Mouse (Mus musculus) left cerebral cortex, adult 2 months (tissue): Measurements from ENCODE around the gene Hrh1. TPM values are rescaled to one million over a fixed set of nuclear protein-coding genes. Genes with fewer than 3 reads are reported as not detected.

Source experiments
- DNase-seq, 2 experiments: peaks; one replicate each; pipeline ENCODE4 v3.0.0; 2021 to 2022; ENCODE audit warnings: low spot score in 2 of 2, mixed read lengths in 1 of 2; ENCODE audit errors: extremely low spot score in 1 of 2
- H3K27ac ChIP-seq: fragments of 200-600 bp; 2 replicates; pipeline ENCODE4 v1.8.1; 2022
- H3K4me3 ChIP-seq: fragments of 200-600 bp; 2 replicates; pipeline ENCODE4 v1.8.1; 2022
- CTCF ChIP-seq: fragments of 200-600 bp; IDR thresholded peaks from 2 replicates; pipeline ENCODE4 v1.8.1; 2022; ENCODE audit warnings: antibody characterized with exemption, mild to moderate bottlenecking, moderate library complexity
- intact Hi-C: fragments of 180-260 bp; cut with DNase I; formaldehyde crosslinking; loops from one replicate; pipeline ENCODE4 v1.15.1; 2025
- total RNA-seq, 2 experiments: library from RNA; stranded (reverse); gene quantifications; 2 replicates each; pipeline ENCODE4 v1.2.3; 2021

Hrh1 gene
- total RNA-seq, 2 experiments from 2014 or later, result 24.2 to 25.6 TPM

DNA sequence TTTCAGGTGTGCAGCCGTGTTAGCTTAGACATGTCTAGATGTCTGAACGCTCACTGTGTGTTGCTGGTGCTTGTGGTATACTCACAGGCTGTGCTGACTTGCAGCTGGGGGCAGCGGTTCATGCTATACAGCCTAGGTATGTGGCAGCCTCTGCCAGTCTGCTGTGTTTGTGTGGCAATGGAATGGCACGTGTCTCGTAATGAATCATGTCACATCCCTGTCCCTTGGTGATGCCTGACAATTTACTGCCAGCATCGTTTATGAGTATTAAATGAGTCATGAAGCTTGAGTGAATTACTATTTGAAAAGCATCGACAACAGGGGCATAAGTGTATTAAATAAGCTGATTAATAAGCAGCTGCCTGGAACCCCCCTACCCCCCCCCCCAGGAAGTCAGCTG is 9.3 kb downstream of the Hrh1 start:
- Histone ChIP-seq H3K4me3 (no peak overlapping the region), H3K27ac (peak overlapping the region; percentile 1; the same call in 1 of the 2 replicates)
- no peak for TF ChIP-seq CTCF
- no peak for DNase-seq
- intact Hi-C loops, result no loop called here

- Histone ChIP-seq H3K27ac (peak overlapping the region; percentile 71), H3K4me3 (no peak overlapping the region)
- intact Hi-C loops, result no loop called here
- DNase-seq, result no peak
- TF ChIP-seq CTCF, result peak; percentile 22
Measured at GRCm38 (mm10) chr6:114408278-114408677, 10.5 kb downstream of the Hrh1 start.

- Histone ChIP-seq H3K4me3 (no peak overlapping the region), H3K27ac (peak overlapping the region; percentile 15; the same call in 1 of the 2 replicates)
- intact Hi-C loops, result no loop called here
- TF ChIP-seq CTCF, result no peak
- no peak for DNase-seq
Measured at GRCm38 (mm10) chr6:114411913-114412312, 14.2 kb downstream of the Hrh1 start.

GRCm38 (mm10) chr6:114414510-114414909 is 16.8 kb downstream of the Hrh1 start:
- peak in 1 of 2 experiments; percentile 59 for DNase-seq
- Histone ChIP-seq H3K4me3 (no peak overlapping the region), H3K27ac (peak overlapping the region; percentile 55; the same call in 1 of the 2 replicates)
- TF ChIP-seq CTCF, result no peak
- intact Hi-C loops, result no loop called here

DNA sequence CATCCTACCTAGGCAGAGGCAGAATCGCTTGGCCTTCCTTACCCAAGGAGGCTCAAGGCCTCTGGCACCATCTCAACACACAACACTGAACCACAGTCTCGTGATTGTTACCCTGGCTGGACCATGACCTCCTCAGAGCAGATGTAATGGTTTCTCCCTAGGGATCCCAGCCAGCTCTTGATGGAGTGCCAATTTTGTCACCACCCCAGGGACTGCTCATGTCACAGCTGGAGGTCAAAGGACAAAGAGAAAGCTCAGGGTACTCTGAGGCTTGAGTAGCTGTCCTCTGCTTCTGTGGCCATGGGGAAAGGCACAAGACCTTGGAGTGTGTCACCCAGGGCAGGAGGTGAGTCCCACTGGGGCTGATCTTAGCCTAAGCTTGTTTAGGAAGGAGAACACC is 20.3 kb downstream of the Hrh1 start:
- intact Hi-C loops, result no loop called here
- Histone ChIP-seq H3K27ac (peak overlapping the region; percentile 36; the same call in 1 of the 2 replicates), H3K4me3 (no peak overlapping the region)
- TF ChIP-seq CTCF, result no peak
- no peak for DNase-seq

DNA sequence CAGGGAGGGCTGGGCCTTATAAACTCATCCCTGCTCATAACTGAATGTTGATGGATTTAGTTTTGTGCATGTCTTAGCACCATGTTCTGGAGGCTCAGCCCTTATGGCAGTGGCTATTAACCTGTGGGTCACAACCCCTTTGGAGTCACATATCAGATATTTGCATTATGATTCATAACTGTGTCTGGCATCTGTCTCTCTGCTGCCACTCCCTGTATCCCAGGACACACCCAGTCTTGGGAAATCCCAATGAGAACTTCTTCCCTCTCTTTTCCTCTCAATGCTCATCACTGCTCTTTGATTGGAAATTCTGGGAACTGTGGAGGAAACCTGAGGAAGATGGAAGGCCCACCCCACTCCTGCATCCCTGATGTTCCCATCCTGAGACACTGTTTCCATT is 23.3 kb downstream of the Hrh1 start:
- H3K4me3 ChIP-seq, result no peak overlapping the region
- intact Hi-C loops, result no loop called here
- H3K27ac ChIP-seq, result no peak overlapping the region
- no peak for DNase-seq
- no peak for TF ChIP-seq CTCF

- no peak for TF ChIP-seq CTCF
- no peak for DNase-seq
- Histone ChIP-seq H3K4me3 (no peak overlapping the region), H3K27ac (no peak overlapping the region)
- intact Hi-C loops, result no loop called here
Measured at GRCm38 (mm10) chr6:114423051-114423676, 25.4 kb downstream of the Hrh1 start.

- Histone ChIP-seq H3K4me3 (no peak overlapping the region), H3K27ac (peak overlapping the region; percentile 76)
- TF ChIP-seq CTCF, result no peak
- intact Hi-C loops, result no loop called here
- no peak for DNase-seq
Measured at GRCm38 (mm10) chr6:114425343-114425742, 27.6 kb downstream of the Hrh1 start.

DNA sequence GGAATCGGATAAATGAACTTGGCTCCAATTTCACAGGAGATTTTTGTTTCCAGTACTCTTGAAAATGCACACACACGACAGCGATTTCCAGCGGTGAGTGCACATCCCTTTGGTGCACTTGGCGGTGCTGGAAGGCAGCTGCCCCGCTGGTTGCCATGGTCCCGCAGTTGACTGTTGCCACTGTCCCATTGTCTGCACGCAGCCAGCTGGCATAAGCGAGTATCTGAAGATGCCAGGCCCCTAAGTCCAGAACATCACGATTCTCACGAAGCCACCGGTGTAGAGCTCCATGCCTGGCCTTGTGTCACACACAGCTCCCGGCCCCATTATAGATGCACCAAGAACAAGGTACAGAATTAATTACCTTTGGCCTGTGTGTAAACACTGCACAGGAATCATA is 29.9 kb downstream of the Hrh1 start:
- Histone ChIP-seq H3K4me3 (no peak overlapping the region), H3K27ac (no peak overlapping the region; the same call in 1 of the 2 replicates)
- intact Hi-C loops, result no loop called here
- no peak for DNase-seq
- TF ChIP-seq CTCF, result no peak

- DNase-seq, result no peak
- TF ChIP-seq CTCF, result no peak
- peak overlapping the region; percentile 32; the same call in 1 of the 2 replicates for H3K27ac ChIP-seq
- H3K4me3 ChIP-seq, result no peak overlapping the region
- intact Hi-C loops, result no loop called here
Measured at GRCm38 (mm10) chr6:114428831-114429230, 31.1 kb downstream of the Hrh1 start.

DNA sequence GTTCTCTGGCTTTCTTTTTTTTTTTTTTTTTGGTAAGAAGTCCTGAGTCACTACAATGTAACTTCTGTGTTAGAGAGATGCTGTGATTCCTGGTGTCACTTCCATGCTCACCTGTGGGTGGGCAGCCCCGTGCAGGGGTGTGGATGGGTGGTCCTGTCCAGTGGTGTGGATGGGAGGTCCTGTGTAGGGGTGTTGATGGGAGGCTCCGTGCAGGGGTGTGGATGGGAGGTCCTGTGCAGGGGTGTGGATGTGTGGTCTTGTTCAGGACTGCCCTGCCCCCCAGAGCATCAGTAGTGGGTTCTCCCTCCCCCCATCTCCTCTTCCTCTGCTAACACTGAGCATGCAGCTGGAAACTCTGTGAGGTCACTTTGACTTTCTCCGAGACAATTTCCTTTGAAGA is 34.9 kb downstream of the Hrh1 start:
- intact Hi-C loops, result no loop called here
- no peak for DNase-seq
- TF ChIP-seq CTCF, result no peak
- no peak overlapping the region for H3K27ac ChIP-seq
- no peak overlapping the region for H3K4me3 ChIP-seq

DNA sequence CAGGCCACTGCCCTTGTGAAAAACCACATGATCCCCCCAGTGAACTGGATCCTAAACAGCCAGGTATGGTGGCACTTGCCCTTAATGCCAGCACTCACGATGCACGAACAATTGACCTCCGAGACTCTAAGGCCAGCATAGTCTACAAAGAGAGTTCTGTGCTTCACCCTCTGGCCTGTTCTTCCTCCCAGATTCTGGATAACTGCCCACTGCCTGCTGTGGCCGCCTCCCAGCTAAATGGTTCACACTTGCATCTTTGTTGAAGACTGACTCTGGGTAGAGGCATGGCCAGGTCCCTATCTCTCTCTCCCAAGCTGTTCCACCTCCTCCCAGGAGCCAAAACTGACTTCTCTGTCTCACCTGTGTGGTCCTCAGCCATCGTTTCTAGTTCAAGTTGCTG is 36.8 kb downstream of the Hrh1 start:
- no peak for TF ChIP-seq CTCF
- H3K27ac ChIP-seq, result peak overlapping the region; percentile 19
- no peak for DNase-seq
- intact Hi-C loops, result no loop called here
- H3K4me3 ChIP-seq, result no peak overlapping the region

- no peak; the same call in 1 of the 2 replicates for TF ChIP-seq CTCF
- H3K4me3 ChIP-seq, result no peak overlapping the region
- DNase-seq, result no peak
- intact Hi-C loops, result no loop called here
- no peak overlapping the region for H3K27ac ChIP-seq
Measured at GRCm38 (mm10) chr6:114440302-114440701, 42.6 kb downstream of the Hrh1 start.
